Mouse (Mus musculus): ENCODE results near the gene Ccdc107. TPM values are rescaled to one million over a fixed set of nuclear protein-coding genes. Genes with fewer than 3 reads are reported as not detected.

Ccdc107 gene
- polyA plus RNA-seq, 1 experiment from 2014 or later, result 81.5 TPM

DNA sequence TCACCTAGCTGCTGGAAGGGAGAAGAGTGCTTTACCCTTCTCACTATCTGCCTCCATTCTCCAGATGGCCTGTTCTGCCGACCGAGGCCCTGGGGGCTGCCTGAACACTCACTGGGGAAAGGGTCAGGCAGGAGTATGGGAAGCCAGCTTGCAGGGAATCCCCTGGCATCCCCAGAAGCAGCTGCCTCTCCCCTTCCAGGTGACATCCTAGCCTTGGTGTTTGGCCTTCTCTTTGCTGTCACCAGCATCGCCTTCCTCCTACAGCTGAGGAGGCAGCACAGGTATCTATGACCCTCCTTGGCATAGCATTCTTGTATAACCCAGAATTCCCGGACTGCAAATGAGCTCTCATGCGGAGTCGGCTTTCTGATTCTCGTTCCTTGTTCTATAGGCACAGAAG, 20.0 kb downstream of the Ccdc107 start:
- H3K36me3 ChIP-seq (ENCODE audit: control insufficient read depth, insufficient read depth), result peaks cover 8% of the 10 kb centered on the region; the same call in 1 of the 2 replicates
- ATAC-seq (replicated peaks; ENCODE audit: extremely low read depth, insufficient read depth, low FRiP score), result no peak
- no peak overlapping the region for H3K9ac ChIP-seq (ENCODE audit: low read length)
- H3K27ac ChIP-seq (ENCODE audit: low read length), result no peak overlapping the region
- H3K4me3 ChIP-seq (ENCODE audit: low read length), result no peak overlapping the region
- no peaks in the 10 kb centered on the region for H3K27me3 ChIP-seq (ENCODE audit: control insufficient read depth, insufficient read depth, low read length)
- H3K4me2 ChIP-seq (ENCODE audit: low read depth, low read length), result no peak overlapping the region
- H3K4me1 ChIP-seq (ENCODE audit: control insufficient read depth, insufficient read depth, low read length), result peaks cover 23% of the 10 kb centered on the region
- 41% methylated on average over 7 of the region's 7 CpGs for WGBS
- no peaks in the 10 kb centered on the region for H3K9me3 ChIP-seq (replicated peaks; ENCODE audit: control insufficient read depth, low read length)

DNA sequence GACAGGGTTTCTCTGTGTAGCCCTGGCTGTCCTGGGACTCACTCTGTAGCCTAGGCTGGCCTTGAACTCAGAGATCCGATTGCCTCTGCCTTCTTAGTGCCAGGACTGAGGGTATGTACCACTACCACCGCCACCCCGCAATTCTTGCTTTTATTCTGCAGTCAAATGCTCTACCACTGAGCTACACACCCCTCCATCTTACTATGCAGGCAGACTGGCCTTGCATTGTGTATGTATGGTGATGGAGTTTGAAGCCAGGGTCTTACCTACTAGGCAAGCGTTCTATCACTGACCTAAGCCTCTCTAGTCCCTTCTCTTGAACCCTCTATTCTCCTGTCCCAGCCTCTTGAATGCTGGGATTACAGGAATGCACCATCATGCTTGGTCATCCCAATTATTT, 20.6 kb downstream of the Ccdc107 start:
- Histone ChIP-seq H3K9me3 (replicated peaks; ENCODE audit: control insufficient read depth, low read length) (no peaks in the 10 kb centered on the region), H3K9ac (ENCODE audit: low read length) (no peak overlapping the region), H3K27me3 (ENCODE audit: control insufficient read depth, insufficient read depth, low read length) (no peaks in the 10 kb centered on the region), H3K36me3 (ENCODE audit: control insufficient read depth, insufficient read depth) (peaks cover 8% of the 10 kb centered on the region; the same call in 1 of the 2 replicates), H3K4me1 (ENCODE audit: control insufficient read depth, insufficient read depth, low read length) (peaks cover 18% of the 10 kb centered on the region), H3K27ac (ENCODE audit: low read length) (no peak overlapping the region), H3K4me2 (ENCODE audit: low read depth, low read length) (no peak overlapping the region), H3K4me3 (ENCODE audit: low read length) (no peak overlapping the region)
- WGBS, result 91% methylated on average over 4 of the region's 4 CpGs
- no peak for ATAC-seq (replicated peaks; ENCODE audit: extremely low read depth, insufficient read depth, low FRiP score)

DNA sequence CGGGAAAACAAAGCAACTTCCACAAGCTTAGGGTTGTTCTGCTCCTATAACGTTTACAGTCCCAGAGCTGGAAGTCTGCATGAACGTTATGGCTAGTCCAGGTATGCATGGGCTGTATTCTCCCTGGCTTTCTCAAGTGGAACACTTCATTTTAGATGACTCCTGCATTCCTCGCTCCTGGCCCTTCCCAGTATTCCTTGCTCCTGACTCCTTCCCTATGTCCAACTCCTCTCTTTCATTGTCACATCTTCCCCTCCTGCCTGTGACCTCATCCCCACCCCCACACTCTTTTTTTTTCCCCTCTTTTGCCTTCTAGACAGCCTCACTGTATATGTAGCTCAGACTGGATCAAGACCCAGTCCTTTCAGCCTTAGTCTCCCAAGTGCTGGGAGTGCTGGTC, 21.1 kb downstream of the Ccdc107 start:
- 52% methylated on average over 4 of the region's 4 CpGs for WGBS
- ATAC-seq (replicated peaks; ENCODE audit: extremely low read depth, insufficient read depth, low FRiP score), result no peak
- peaks cover 9% of the 10 kb centered on the region; the same call in 1 of the 2 replicates for H3K36me3 ChIP-seq (ENCODE audit: control insufficient read depth, insufficient read depth)
- H3K9me3 ChIP-seq (replicated peaks; ENCODE audit: control insufficient read depth, low read length), result no peaks in the 10 kb centered on the region
- no peaks in the 10 kb centered on the region for H3K27me3 ChIP-seq (ENCODE audit: control insufficient read depth, insufficient read depth, low read length)
- no peak overlapping the region for H3K9ac ChIP-seq (ENCODE audit: low read length)
- no peak overlapping the region for H3K4me3 ChIP-seq (ENCODE audit: low read length)
- peaks cover 14% of the 10 kb centered on the region for H3K4me1 ChIP-seq (ENCODE audit: control insufficient read depth, insufficient read depth, low read length)
- H3K27ac ChIP-seq (ENCODE audit: low read length), result no peak overlapping the region
- no peak overlapping the region for H3K4me2 ChIP-seq (ENCODE audit: low read depth, low read length)

GRCm38 (mm10) chr4:43515764-43516708, 23.3 kb downstream of the Ccdc107 start:
- Histone ChIP-seq H3K27me3 (ENCODE audit: control insufficient read depth, insufficient read depth, low read length) (no peaks in the 10 kb centered on the region), H3K4me2 (ENCODE audit: low read depth, low read length) (no peak overlapping the region), H3K4me1 (ENCODE audit: control insufficient read depth, insufficient read depth, low read length) (peaks cover 27% of the 10 kb centered on the region), H3K9ac (ENCODE audit: low read length) (no peak overlapping the region), H3K36me3 (ENCODE audit: control insufficient read depth, insufficient read depth) (peaks cover 14% of the 10 kb centered on the region; the same call in 1 of the 2 replicates), H3K4me3 (ENCODE audit: low read length) (no peak overlapping the region), H3K9me3 (replicated peaks; ENCODE audit: control insufficient read depth, low read length) (no peaks in the 10 kb centered on the region), H3K27ac (ENCODE audit: low read length) (no peak overlapping the region)
- no peak for ATAC-seq (replicated peaks; ENCODE audit: extremely low read depth, insufficient read depth, low FRiP score)
- WGBS, result 56% methylated on average over 11 of the region's 11 CpGs

- Histone ChIP-seq H3K4me3 (ENCODE audit: low read length) (peak overlapping the region; percentile 30; the same call in 1 of the 2 replicates), H3K36me3 (ENCODE audit: control insufficient read depth, insufficient read depth) (peaks cover 14% of the 10 kb centered on the region; the same call in 1 of the 2 replicates), H3K27me3 (ENCODE audit: control insufficient read depth, insufficient read depth, low read length) (no peaks in the 10 kb centered on the region), H3K9me3 (replicated peaks; ENCODE audit: control insufficient read depth, low read length) (no peaks in the 10 kb centered on the region), H3K9ac (ENCODE audit: low read length) (no peak overlapping the region), H3K27ac (ENCODE audit: low read length) (no peak overlapping the region), H3K4me1 (ENCODE audit: control insufficient read depth, insufficient read depth, low read length) (peaks cover 31% of the 10 kb centered on the region), H3K4me2 (ENCODE audit: low read depth, low read length) (peak overlapping the region; percentile 60)
- ATAC-seq (replicated peaks; ENCODE audit: extremely low read depth, insufficient read depth, low FRiP score), result no peak
- 38% methylated on average over 10 of the region's 10 CpGs for WGBS
Measured at GRCm38 (mm10) chr4:43519551-43519950, 26.9 kb downstream of the Ccdc107 start.

DNA sequence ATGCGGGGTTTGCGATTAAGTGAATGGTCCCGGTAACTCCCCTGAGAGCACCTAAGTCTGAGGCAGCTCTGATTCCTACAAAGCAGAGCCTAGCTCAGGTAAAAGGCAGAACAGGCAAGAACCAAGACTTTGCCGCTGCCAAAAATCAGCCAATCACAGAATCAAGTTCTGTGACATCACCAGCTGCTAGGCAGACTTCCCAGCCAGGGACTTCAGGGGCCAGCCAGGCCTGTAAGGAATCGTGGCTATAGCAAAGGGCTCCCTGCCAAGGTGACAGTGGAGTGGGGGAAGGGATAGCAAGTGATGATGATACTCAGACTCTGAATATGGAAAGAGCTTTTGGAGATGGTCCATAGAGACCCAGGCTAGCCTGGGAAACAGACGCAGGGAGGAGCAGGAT, 27.3 kb downstream of the Ccdc107 start:
- H3K4me1 ChIP-seq (ENCODE audit: control insufficient read depth, insufficient read depth, low read length), result peaks cover 27% of the 10 kb centered on the region
- no peaks in the 10 kb centered on the region for H3K9me3 ChIP-seq (replicated peaks; ENCODE audit: control insufficient read depth, low read length)
- H3K27me3 ChIP-seq (ENCODE audit: control insufficient read depth, insufficient read depth, low read length), result no peaks in the 10 kb centered on the region
- peaks cover 14% of the 10 kb centered on the region; the same call in 1 of the 2 replicates for H3K36me3 ChIP-seq (ENCODE audit: control insufficient read depth, insufficient read depth)
- H3K4me3 ChIP-seq (ENCODE audit: low read length), result peak overlapping the region; percentile 30; the same call in 1 of the 2 replicates
- WGBS, result 12% methylated on average over 6 of the region's 6 CpGs
- 0 out of 2 replicates have a peak, but pooled peaks have one; percentile 29 for ATAC-seq (replicated peaks; ENCODE audit: extremely low read depth, insufficient read depth, low FRiP score)
- H3K9ac ChIP-seq (ENCODE audit: low read length), result no peak overlapping the region
- peak overlapping the region; percentile 60 for H3K4me2 ChIP-seq (ENCODE audit: low read depth, low read length)
- H3K27ac ChIP-seq (ENCODE audit: low read length), result peak overlapping the region; percentile 30

- Histone ChIP-seq H3K4me1 (ENCODE audit: control insufficient read depth, insufficient read depth, low read length) (peaks cover 10% of the 10 kb centered on the region; the same call in 1 of the 2 replicates), H3K4me3 (ENCODE audit: low read length) (no peak overlapping the region), H3K27ac (ENCODE audit: low read length) (no peak overlapping the region), H3K9ac (ENCODE audit: low read length) (no peak overlapping the region), H3K4me2 (ENCODE audit: low read depth, low read length) (no peak overlapping the region), H3K27me3 (ENCODE audit: control insufficient read depth, insufficient read depth, low read length) (no peaks in the 10 kb centered on the region), H3K9me3 (replicated peaks; ENCODE audit: control insufficient read depth, low read length) (no peaks in the 10 kb centered on the region), H3K36me3 (ENCODE audit: control insufficient read depth, insufficient read depth) (peaks cover 21% of the 10 kb centered on the region)
- ATAC-seq (replicated peaks; ENCODE audit: extremely low read depth, insufficient read depth, low FRiP score), result no peak
- 65% methylated on average over 5 of the region's 5 CpGs for WGBS
Measured at GRCm38 (mm10) chr4:43527880-43528279, 35.2 kb downstream of the Ccdc107 start.

DNA sequence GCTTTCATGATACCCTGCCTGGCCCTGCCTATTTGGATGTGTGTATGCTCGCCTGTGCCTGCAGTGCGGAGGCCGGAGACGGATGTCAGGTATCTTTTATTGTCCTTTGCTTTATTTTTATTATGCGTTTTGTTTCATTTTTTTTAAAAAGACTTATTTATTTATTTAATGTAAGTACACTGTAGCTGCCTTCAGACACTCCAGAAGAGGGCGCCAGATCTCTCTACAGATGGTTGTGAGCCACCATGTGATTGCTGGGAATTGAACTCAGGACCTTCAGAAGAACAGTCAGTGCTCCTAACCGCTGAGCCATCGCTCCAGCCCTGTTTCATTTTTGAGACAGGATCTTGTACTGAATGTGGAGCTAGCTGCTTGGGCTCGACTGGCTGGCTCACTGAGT, 35.8 kb downstream of the Ccdc107 start:
- Histone ChIP-seq H3K36me3 (ENCODE audit: control insufficient read depth, insufficient read depth) (peaks cover 27% of the 10 kb centered on the region), H3K27me3 (ENCODE audit: control insufficient read depth, insufficient read depth, low read length) (no peaks in the 10 kb centered on the region), H3K4me3 (ENCODE audit: low read length) (no peak overlapping the region), H3K27ac (ENCODE audit: low read length) (no peak overlapping the region), H3K4me1 (ENCODE audit: control insufficient read depth, insufficient read depth, low read length) (peaks cover 10% of the 10 kb centered on the region; the same call in 1 of the 2 replicates), H3K9ac (ENCODE audit: low read length) (no peak overlapping the region), H3K4me2 (ENCODE audit: low read depth, low read length) (no peak overlapping the region), H3K9me3 (replicated peaks; ENCODE audit: control insufficient read depth, low read length) (no peaks in the 10 kb centered on the region)
- WGBS, result 79% methylated on average over 9 of the region's 9 CpGs
- no peak for ATAC-seq (replicated peaks; ENCODE audit: extremely low read depth, insufficient read depth, low FRiP score)

- Histone ChIP-seq H3K9ac (ENCODE audit: low read length) (no peak overlapping the region; the same call in 1 of the 2 replicates), H3K27ac (ENCODE audit: low read length) (peak overlapping the region; percentile 33; the same call in 1 of the 2 replicates), H3K9me3 (replicated peaks; ENCODE audit: control insufficient read depth, low read length) (no peaks in the 10 kb centered on the region), H3K4me1 (ENCODE audit: control insufficient read depth, insufficient read depth, low read length) (peaks cover 10% of the 10 kb centered on the region; the same call in 1 of the 2 replicates), H3K27me3 (ENCODE audit: control insufficient read depth, insufficient read depth, low read length) (no peaks in the 10 kb centered on the region), H3K4me2 (ENCODE audit: low read depth, low read length) (no peak overlapping the region), H3K4me3 (ENCODE audit: low read length) (no peak overlapping the region), H3K36me3 (ENCODE audit: control insufficient read depth, insufficient read depth) (peaks cover 43% of the 10 kb centered on the region)
- WGBS, result 29% methylated on average over 8 of the region's 8 CpGs
- no peak for ATAC-seq (replicated peaks; ENCODE audit: extremely low read depth, insufficient read depth, low FRiP score)
Measured at GRCm38 (mm10) chr4:43530081-43530501, 37.4 kb downstream of the Ccdc107 start.

Data from heart, embryonic 16.5 days (tissue).